Mouse (Mus musculus): ENCODE measurements around the gene Tmem121. TPM values are rescaled to one million over a fixed set of nuclear protein-coding genes. Genes with fewer than 3 reads are reported as not detected.

The Tmem121 gene
- total RNA-seq, 1 experiment = 12.5 TPM

GRCm38 (mm10) chr12:113212326-113212924 lies 26.7 kb downstream of the Tmem121 start:
- Histone ChIP-seq H3K4me3 (ENCODE audit: insufficient read depth in 1 of 2, low read depth in 1 of 2, low read length in 2 of 2, poor library complexity in 1 of 2, severe bottlenecking in 1 of 2) (no peak overlapping the region), H3K9me3 (ENCODE audit: control insufficient read depth, insufficient read depth, low read depth, low read length) (no peaks in the 10 kb centered on the region), H3K27ac (ENCODE audit: insufficient read depth, low read depth, low read length, poor library complexity, severe bottlenecking) (no peak overlapping the region), H3K4me1 (ENCODE audit: control insufficient read depth in 2 of 2, insufficient read depth in 2 of 2, low read length in 2 of 2, poor library complexity in 1 of 2) (no peaks in the 10 kb centered on the region; a peak in 1 of 4 replicates), H3K36me3 (ENCODE audit: control insufficient read depth, insufficient read depth, low read length, poor library complexity, severe bottlenecking) (no peaks in the 10 kb centered on the region), H3K9ac (ENCODE audit: insufficient read depth, low read depth, low read length, poor library complexity, severe bottlenecking) (no peak overlapping the region)
- TF ChIP-seq MAFK (IDR thresholded peaks at IDR 0.05; ENCODE audit: insufficient read depth, low read depth, low read length) (no peak), CHD2 (IDR thresholded peaks at IDR 0.05; ENCODE audit: low read depth, low read length) (no peak), ZC3H11A (IDR thresholded peaks at IDR 0.05; ENCODE audit: borderline replicate concordance, low read depth, low read length) (no peak), HCFC1 (IDR thresholded peaks at IDR 0.05; ENCODE audit: borderline replicate concordance, insufficient read depth, low read length) (no peak), ZNF384 (IDR thresholded peaks at IDR 0.05; ENCODE audit: low read depth, low read length) (no peak)
- DNase-seq (ENCODE audit: low read depth, low spot score) = no peak
- in situ Hi-C loops (cut with MboI; ENCODE audit: low sequenced_read_pairs in 2 of 2, unreplicated experiment in 2 of 2) = no loop called here

GRCm38 (mm10) chr12:113213226-113213625 lies 27.5 kb downstream of the Tmem121 start:
- H3K4me3 ChIP-seq (ENCODE audit: insufficient read depth in 1 of 2, low read depth in 1 of 2, low read length in 2 of 2, poor library complexity in 1 of 2, severe bottlenecking in 1 of 2) = no peak overlapping the region
- no peak for DNase-seq (ENCODE audit: low read depth, low spot score)
- H3K9me3 ChIP-seq (ENCODE audit: control insufficient read depth, insufficient read depth, low read depth, low read length) = no peaks in the 10 kb centered on the region
- H3K9ac ChIP-seq (ENCODE audit: insufficient read depth, low read depth, low read length, poor library complexity, severe bottlenecking) = no peak overlapping the region
- H3K4me1 ChIP-seq (ENCODE audit: control insufficient read depth in 2 of 2, insufficient read depth in 2 of 2, low read length in 2 of 2, poor library complexity in 1 of 2) = no peaks in the 10 kb centered on the region; a peak in 1 of 4 replicates
- in situ Hi-C loops (cut with MboI; ENCODE audit: low sequenced_read_pairs in 2 of 2, unreplicated experiment in 2 of 2) = no loop called here
- TF ChIP-seq HCFC1 (IDR thresholded peaks at IDR 0.05; ENCODE audit: borderline replicate concordance, insufficient read depth, low read length) (no peak), MAFK (IDR thresholded peaks at IDR 0.05; ENCODE audit: insufficient read depth, low read depth, low read length) (no peak), ZNF384 (IDR thresholded peaks at IDR 0.05; ENCODE audit: low read depth, low read length) (no peak), CHD2 (IDR thresholded peaks at IDR 0.05; ENCODE audit: low read depth, low read length) (no peak), ZC3H11A (IDR thresholded peaks at IDR 0.05; ENCODE audit: borderline replicate concordance, low read depth, low read length) (no peak)
- H3K27ac ChIP-seq (ENCODE audit: insufficient read depth, low read depth, low read length, poor library complexity, severe bottlenecking) = no peak overlapping the region
- no peaks in the 10 kb centered on the region for H3K36me3 ChIP-seq (ENCODE audit: control insufficient read depth, insufficient read depth, low read length, poor library complexity, severe bottlenecking)

GRCm38 (mm10) chr12:113214072-113214808 lies 28.5 kb downstream of the Tmem121 start:
- H3K27ac ChIP-seq (ENCODE audit: insufficient read depth, low read depth, low read length, poor library complexity, severe bottlenecking) = no peak overlapping the region
- peak overlapping the region; percentile 15 for H3K9ac ChIP-seq (ENCODE audit: insufficient read depth, low read depth, low read length, poor library complexity, severe bottlenecking)
- no peak overlapping the region for H3K4me3 ChIP-seq (ENCODE audit: insufficient read depth in 1 of 2, low read depth in 1 of 2, low read length in 2 of 2, poor library complexity in 1 of 2, severe bottlenecking in 1 of 2)
- DNase-seq (ENCODE audit: low read depth, low spot score) = no peak
- no peaks in the 10 kb centered on the region for H3K9me3 ChIP-seq (ENCODE audit: control insufficient read depth, insufficient read depth, low read depth, low read length)
- in situ Hi-C loops (cut with MboI; ENCODE audit: low sequenced_read_pairs in 2 of 2, unreplicated experiment in 2 of 2) = no loop called here
- no peaks in the 10 kb centered on the region for H3K36me3 ChIP-seq (ENCODE audit: control insufficient read depth, insufficient read depth, low read length, poor library complexity, severe bottlenecking)
- TF ChIP-seq CHD2 (IDR thresholded peaks at IDR 0.05; ENCODE audit: low read depth, low read length) = no peak
- no peak for TF ChIP-seq MAFK (IDR thresholded peaks at IDR 0.05; ENCODE audit: insufficient read depth, low read depth, low read length)
- TF ChIP-seq ZC3H11A (IDR thresholded peaks at IDR 0.05; ENCODE audit: borderline replicate concordance, low read depth, low read length) = no peak
- TF ChIP-seq ZNF384 (IDR thresholded peaks at IDR 0.05; ENCODE audit: low read depth, low read length) = no peak
- TF ChIP-seq HCFC1 (IDR thresholded peaks at IDR 0.05; ENCODE audit: borderline replicate concordance, insufficient read depth, low read length) = no peak
- H3K4me1 ChIP-seq (ENCODE audit: control insufficient read depth in 2 of 2, insufficient read depth in 2 of 2, low read length in 2 of 2, poor library complexity in 1 of 2) = no peaks in the 10 kb centered on the region; a peak in 1 of 4 replicates

- in situ Hi-C loops (cut with MboI; ENCODE audit: low sequenced_read_pairs in 2 of 2, unreplicated experiment in 2 of 2) = no loop called here
- no peak for TF ChIP-seq HCFC1 (IDR thresholded peaks at IDR 0.05; ENCODE audit: borderline replicate concordance, insufficient read depth, low read length)
- no peak for TF ChIP-seq MAFK (IDR thresholded peaks at IDR 0.05; ENCODE audit: insufficient read depth, low read depth, low read length)
- no peak for TF ChIP-seq CHD2 (IDR thresholded peaks at IDR 0.05; ENCODE audit: low read depth, low read length)
- no peak for TF ChIP-seq ZC3H11A (IDR thresholded peaks at IDR 0.05; ENCODE audit: borderline replicate concordance, low read depth, low read length)
- no peak for TF ChIP-seq ZNF384 (IDR thresholded peaks at IDR 0.05; ENCODE audit: low read depth, low read length)
- Histone ChIP-seq H3K4me3 (ENCODE audit: insufficient read depth in 1 of 2, low read depth in 1 of 2, low read length in 2 of 2, poor library complexity in 1 of 2, severe bottlenecking in 1 of 2) (no peak overlapping the region), H3K36me3 (ENCODE audit: control insufficient read depth, insufficient read depth, low read length, poor library complexity, severe bottlenecking) (no peaks in the 10 kb centered on the region), H3K27ac (ENCODE audit: insufficient read depth, low read depth, low read length, poor library complexity, severe bottlenecking) (no peak overlapping the region), H3K9me3 (ENCODE audit: control insufficient read depth, insufficient read depth, low read depth, low read length) (no peaks in the 10 kb centered on the region), H3K4me1 (ENCODE audit: control insufficient read depth in 2 of 2, insufficient read depth in 2 of 2, low read length in 2 of 2, poor library complexity in 1 of 2) (peaks cover 0 to 2% of the 10 kb centered on the region in 2 experiments; a peak in 1 of 4 replicates), H3K9ac (ENCODE audit: insufficient read depth, low read depth, low read length, poor library complexity, severe bottlenecking) (no peak overlapping the region)
- no peak for DNase-seq (ENCODE audit: low read depth, low spot score)
These were observed 29.4 kb downstream of the Tmem121 start for GRCm38 (mm10) chr12:113214972-113215666.
